Mouse (Mus musculus): Measurements from ENCODE around the gene Tnfrsf22. TPM values are rescaled to one million over a fixed set of nuclear protein-coding genes. Genes with fewer than 3 reads are reported as not detected.
A peak's percentile ranks its signal among the peaks of the same experiment; 100 is the strongest.

Gene Tnfrsf22
- polyA plus RNA-seq, 1 experiment: 5.5 TPM

DNA sequence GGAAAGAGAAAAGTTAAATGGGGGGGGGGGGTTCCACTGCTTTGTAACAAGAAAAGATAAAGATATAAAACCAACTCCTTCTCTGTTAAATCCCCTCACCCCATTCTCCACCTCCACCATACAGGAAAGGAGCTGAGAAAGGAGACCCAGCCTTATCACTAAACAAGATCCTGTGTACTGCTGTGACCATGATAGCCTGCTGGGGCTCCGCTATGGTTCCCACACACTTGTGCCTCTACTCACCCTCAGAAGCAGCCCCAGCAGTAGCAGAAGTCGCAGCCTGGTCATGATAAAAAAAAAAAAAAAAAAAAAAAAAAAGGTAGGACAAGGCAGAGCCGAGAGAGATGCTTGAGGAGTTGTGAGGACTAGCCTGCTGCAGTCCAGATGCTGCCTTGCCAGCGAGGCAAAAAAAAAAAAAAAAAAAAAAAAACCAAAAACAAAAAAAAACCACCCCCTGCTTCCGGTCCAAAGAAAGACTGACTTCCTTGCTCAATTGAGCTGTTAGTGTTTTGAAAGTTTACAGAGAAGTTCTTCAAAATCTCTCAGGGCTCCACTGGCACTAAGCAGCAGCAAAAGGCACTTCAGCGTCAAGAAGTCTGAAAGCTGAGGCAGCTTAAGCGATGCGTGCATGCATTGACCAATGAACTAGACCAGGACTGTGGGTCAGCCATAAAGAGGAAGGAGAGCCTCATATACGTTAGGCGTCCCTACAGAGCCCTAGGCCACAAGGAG lies 21.7 kb downstream of the Tnfrsf22 start:
- no peak for DNase-seq (ENCODE audit: low read depth)
- TF ChIP-seq POLR2A (IDR thresholded peaks at IDR 0.05; ENCODE audit: borderline replicate concordance, extremely low read depth, insufficient read depth, insufficient read length, poor library complexity, severe bottlenecking) (no peak), CTCF (IDR thresholded peaks at IDR 0.05; ENCODE audit: borderline replicate concordance, extremely low read depth, insufficient read depth, insufficient read length) (no peak)

DNA sequence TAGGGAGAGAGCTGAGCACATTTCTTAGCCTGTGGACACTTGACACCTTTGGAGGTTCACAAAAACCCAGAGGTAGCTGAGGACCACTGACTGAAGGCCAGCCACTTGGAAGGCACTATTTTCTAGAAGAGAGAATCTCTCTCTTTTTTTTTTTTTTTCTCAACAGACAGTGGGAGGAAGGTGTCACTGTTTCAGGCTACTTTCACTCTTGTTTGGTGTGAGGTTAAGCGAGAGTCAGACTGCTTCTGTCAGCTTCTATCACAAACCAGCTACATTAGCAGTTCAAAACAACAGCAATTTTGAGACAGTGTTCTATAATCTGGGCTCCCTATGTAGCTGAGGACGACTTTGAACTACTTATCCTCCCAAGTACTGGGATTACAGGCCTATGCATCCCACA lies 23.3 kb downstream of the Tnfrsf22 start:
- TF ChIP-seq POLR2A (IDR thresholded peaks at IDR 0.05; ENCODE audit: borderline replicate concordance, extremely low read depth, insufficient read depth, insufficient read length, poor library complexity, severe bottlenecking): no peak
- TF ChIP-seq CTCF (IDR thresholded peaks at IDR 0.05; ENCODE audit: borderline replicate concordance, extremely low read depth, insufficient read depth, insufficient read length): no peak
- DNase-seq (ENCODE audit: low read depth): no peak

- TF ChIP-seq POLR2A (IDR thresholded peaks at IDR 0.05; ENCODE audit: borderline replicate concordance, extremely low read depth, insufficient read depth, insufficient read length, poor library complexity, severe bottlenecking): no peak
- TF ChIP-seq CTCF (IDR thresholded peaks at IDR 0.05; ENCODE audit: borderline replicate concordance, extremely low read depth, insufficient read depth, insufficient read length): no peak
Observed at GRCm38 (mm10) chr7:143625151-143625550, 24.3 kb downstream of the Tnfrsf22 start.

GRCm38 (mm10) chr7:143624561-143624960 lies 24.9 kb downstream of the Tnfrsf22 start:
- TF ChIP-seq POLR2A (IDR thresholded peaks at IDR 0.05; ENCODE audit: borderline replicate concordance, extremely low read depth, insufficient read depth, insufficient read length, poor library complexity, severe bottlenecking) (no peak), CTCF (IDR thresholded peaks at IDR 0.05; ENCODE audit: borderline replicate concordance, extremely low read depth, insufficient read depth, insufficient read length) (no peak)
- no peak for DNase-seq (ENCODE audit: low read depth)

More at GRCm38 (mm10) chr7:143625151-143625550, 24.3 kb downstream of the Tnfrsf22 start:
- no peak for DNase-seq (ENCODE audit: low read depth)

DNA sequence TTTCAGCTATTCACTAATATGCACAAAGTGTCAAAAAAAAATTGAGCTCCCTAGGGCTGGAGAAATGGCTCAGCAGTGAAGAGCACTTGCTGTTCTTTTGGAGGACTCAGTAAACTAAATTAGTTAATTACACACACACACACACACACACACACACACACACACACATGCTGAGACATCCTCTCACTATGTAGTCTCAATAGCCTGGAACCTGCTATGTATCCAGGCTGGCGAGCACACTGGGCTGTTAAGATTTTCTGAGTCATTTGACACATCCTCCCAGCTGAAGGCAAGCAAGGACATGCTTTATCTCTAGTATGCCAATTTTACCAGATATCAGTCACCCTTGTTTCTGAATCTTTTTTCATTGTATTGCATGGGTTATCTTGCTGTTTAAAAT lies 28.5 kb downstream of the Tnfrsf22 start:
- peak; percentile 34 for DNase-seq (ENCODE audit: low read depth)

DNA sequence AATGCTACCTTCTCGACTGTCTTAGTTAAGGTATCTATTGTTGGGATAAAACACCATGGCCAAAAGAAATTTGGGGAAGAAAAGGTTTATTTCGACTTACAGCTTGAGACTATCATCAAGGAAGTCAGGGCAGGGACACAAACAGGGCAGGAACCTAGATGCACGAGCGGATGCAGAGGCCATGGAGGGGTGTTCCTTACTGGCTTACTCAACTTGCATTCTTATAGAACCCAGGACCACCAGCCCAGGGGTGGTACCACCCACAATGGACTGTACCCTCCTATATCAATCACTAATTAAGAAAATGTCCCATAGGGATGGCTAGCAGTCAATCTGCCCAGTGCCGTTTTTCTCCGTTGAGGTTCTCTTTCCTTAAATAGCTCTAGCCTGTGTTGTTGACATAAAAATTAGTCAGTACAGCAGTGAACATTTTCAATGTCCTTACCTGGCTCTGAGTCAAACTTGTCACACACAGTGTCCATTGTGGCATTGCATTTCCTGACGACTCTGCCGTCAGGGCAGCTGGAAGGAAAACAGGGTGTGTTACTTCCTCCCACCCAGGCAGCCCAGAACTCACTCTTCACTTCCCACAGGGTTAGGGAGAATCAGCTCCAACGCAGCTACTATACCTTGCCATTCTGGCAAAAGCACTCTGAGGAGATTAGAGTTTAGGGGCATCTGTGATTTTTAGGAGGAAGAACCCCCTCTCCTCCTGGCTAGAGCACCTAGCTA lies 34.9 kb downstream of the Tnfrsf22 start:
- no peak for DNase-seq (ENCODE audit: low read depth)
- TF ChIP-seq CTCF (IDR thresholded peaks at IDR 0.05; ENCODE audit: borderline replicate concordance, extremely low read depth, insufficient read depth, insufficient read length): no peak

More for the DNA sequence above, 28.5 kb downstream of the Tnfrsf22 start:
- no peak for TF ChIP-seq POLR2A (IDR thresholded peaks at IDR 0.05; ENCODE audit: borderline replicate concordance, extremely low read depth, insufficient read depth, insufficient read length, poor library complexity, severe bottlenecking)
- no peak for TF ChIP-seq CTCF (IDR thresholded peaks at IDR 0.05; ENCODE audit: borderline replicate concordance, extremely low read depth, insufficient read depth, insufficient read length)

DNA sequence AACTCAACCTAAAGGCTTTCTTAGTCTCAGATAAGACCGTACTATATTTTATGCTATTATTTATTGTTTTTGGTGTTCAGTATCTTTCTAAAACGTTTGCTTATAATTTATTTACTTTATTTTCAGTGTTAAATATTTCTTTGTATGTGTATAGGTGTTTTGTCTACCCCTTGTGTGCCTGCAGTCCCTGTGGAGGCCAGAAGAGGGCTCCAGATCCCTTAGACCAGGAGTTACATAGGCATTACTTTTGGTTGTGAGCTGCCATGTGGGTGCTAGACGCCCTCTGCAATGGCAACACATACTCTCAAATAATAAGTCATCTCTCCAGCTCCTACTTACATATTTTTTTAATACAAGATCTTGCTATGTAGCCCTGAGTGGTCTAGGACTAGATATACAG lies 37.2 kb downstream of the Tnfrsf22 start:
- TF ChIP-seq POLR2A (IDR thresholded peaks at IDR 0.05; ENCODE audit: borderline replicate concordance, extremely low read depth, insufficient read depth, insufficient read length, poor library complexity, severe bottlenecking): no peak
- peak; percentile 19; the same call in 1 of the 2 replicates for TF ChIP-seq CTCF (IDR thresholded peaks at IDR 0.05; ENCODE audit: borderline replicate concordance, extremely low read depth, insufficient read depth, insufficient read length)
- DNase-seq (ENCODE audit: low read depth): no peak

- no peak for TF ChIP-seq CTCF (IDR thresholded peaks at IDR 0.05; ENCODE audit: borderline replicate concordance, extremely low read depth, insufficient read depth, insufficient read length)
- no peak for TF ChIP-seq POLR2A (IDR thresholded peaks at IDR 0.05; ENCODE audit: borderline replicate concordance, extremely low read depth, insufficient read depth, insufficient read length, poor library complexity, severe bottlenecking)
- DNase-seq (ENCODE audit: low read depth): no peak
Observed at GRCm38 (mm10) chr7:143605321-143605720, 44.1 kb downstream of the Tnfrsf22 start.

- no peak for DNase-seq (ENCODE audit: low read depth)
- TF ChIP-seq CTCF (IDR thresholded peaks at IDR 0.05; ENCODE audit: borderline replicate concordance, extremely low read depth, insufficient read depth, insufficient read length) (no peak), POLR2A (IDR thresholded peaks at IDR 0.05; ENCODE audit: borderline replicate concordance, extremely low read depth, insufficient read depth, insufficient read length, poor library complexity, severe bottlenecking) (no peak)
Observed at GRCm38 (mm10) chr7:143604889-143605288, 44.6 kb downstream of the Tnfrsf22 start.

DNA sequence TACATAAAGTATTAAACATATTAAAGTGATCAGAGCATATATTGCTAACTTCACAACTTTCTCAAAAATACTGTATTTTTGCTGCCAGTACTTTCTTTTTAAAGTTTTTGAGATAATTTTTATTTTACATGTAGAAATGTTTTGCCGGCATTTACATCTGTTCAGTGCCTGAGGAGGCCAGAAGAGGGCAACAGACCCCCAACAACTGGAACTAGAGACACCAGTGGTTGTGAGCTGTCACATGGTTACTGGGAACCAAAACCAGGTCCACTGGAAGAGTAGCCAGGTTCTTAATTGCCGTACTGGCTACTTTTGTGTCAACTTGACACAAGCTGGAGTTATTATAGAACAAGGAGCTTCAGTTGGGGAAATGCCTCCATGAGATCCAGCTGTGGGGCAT lies 47.8 kb downstream of the Tnfrsf22 start:
- DNase-seq (ENCODE audit: low read depth): no peak
- TF ChIP-seq CTCF (IDR thresholded peaks at IDR 0.05; ENCODE audit: borderline replicate concordance, extremely low read depth, insufficient read depth, insufficient read length) (no peak), POLR2A (IDR thresholded peaks at IDR 0.05; ENCODE audit: borderline replicate concordance, extremely low read depth, insufficient read depth, insufficient read length, poor library complexity, severe bottlenecking) (no peak)

GRCm38 (mm10) chr7:143600231-143600740 lies 49.2 kb downstream of the Tnfrsf22 start:
- TF ChIP-seq CTCF (IDR thresholded peaks at IDR 0.05; ENCODE audit: borderline replicate concordance, extremely low read depth, insufficient read depth, insufficient read length) (no peak), POLR2A (IDR thresholded peaks at IDR 0.05; ENCODE audit: borderline replicate concordance, extremely low read depth, insufficient read depth, insufficient read length, poor library complexity, severe bottlenecking) (no peak)
- DNase-seq (ENCODE audit: low read depth): no peak
